Mouse (Mus musculus): Measurements from ENCODE around the gene Dlgap1. TPM values are rescaled to one million over a fixed set of nuclear protein-coding genes. Genes with fewer than 3 reads are reported as not detected.

The Dlgap1 gene
- polyA plus RNA-seq, 2 experiments: 4.6 to 4.7 TPM

- H3K9me3 ChIP-seq (ENCODE audit: control insufficient read depth, low read length): no peaks in the 10 kb centered on the region
- no peak overlapping the region for H3K4me2 ChIP-seq (replicated peaks; ENCODE audit: low read depth, low read length, severe bottlenecking)
- ATAC-seq (ENCODE audit: low FRiP score, low read depth) (no peak), DNase-seq (ENCODE audit: low spot score) (no peak)
- H3K27ac ChIP-seq (replicated peaks; ENCODE audit: low read depth, low read length): no peak overlapping the region
- WGBS: 78% methylated on average over 5 of the region's 5 CpGs
- no peak overlapping the region for H3K9ac ChIP-seq (ENCODE audit: low read depth, low read length, severe bottlenecking)
- H3K36me3 ChIP-seq (ENCODE audit: control insufficient read depth, insufficient read depth, low read length): no peaks in the 10 kb centered on the region
- H3K4me1 ChIP-seq (ENCODE audit: control insufficient read depth, insufficient read depth, low read length): no peaks in the 10 kb centered on the region
- H3K27me3 ChIP-seq (ENCODE audit: control insufficient read depth, insufficient read depth, low read length): no peaks in the 10 kb centered on the region
- TF ChIP-seq POLR2A (IDR thresholded peaks at IDR 0.05; ENCODE audit: borderline replicate concordance, extremely low read depth, insufficient read depth, insufficient read length): no peak
- no peak overlapping the region for H3K4me3 ChIP-seq (replicated peaks; ENCODE audit: low read length)
Observed at GRCm38 (mm10) chr17:70432834-70433233, 464.0 kb downstream of the Dlgap1 start.

GRCm38 (mm10) chr17:70434549-70434948 is 465.7 kb downstream of the Dlgap1 start:
- no peak for ATAC-seq (ENCODE audit: low FRiP score, low read depth)
- TF ChIP-seq POLR2A (IDR thresholded peaks at IDR 0.05; ENCODE audit: borderline replicate concordance, extremely low read depth, insufficient read depth, insufficient read length): no peak
- Histone ChIP-seq H3K4me2 (replicated peaks; ENCODE audit: low read depth, low read length, severe bottlenecking) (no peak overlapping the region), H3K27me3 (ENCODE audit: control insufficient read depth, insufficient read depth, low read length) (no peaks in the 10 kb centered on the region), H3K27ac (replicated peaks; ENCODE audit: low read depth, low read length) (no peak overlapping the region), H3K9ac (ENCODE audit: low read depth, low read length, severe bottlenecking) (no peak overlapping the region), H3K9me3 (ENCODE audit: control insufficient read depth, low read length) (no peaks in the 10 kb centered on the region), H3K4me3 (replicated peaks; ENCODE audit: low read length) (no peak overlapping the region), H3K4me1 (ENCODE audit: control insufficient read depth, insufficient read depth, low read length) (no peaks in the 10 kb centered on the region), H3K36me3 (ENCODE audit: control insufficient read depth, insufficient read depth, low read length) (no peaks in the 10 kb centered on the region)
- WGBS: 84% methylated on average over 6 of the region's 6 CpGs
- DNase-seq (ENCODE audit: low spot score): no peak

GRCm38 (mm10) chr17:70435612-70436011 is 466.7 kb downstream of the Dlgap1 start:
- TF ChIP-seq POLR2A (IDR thresholded peaks at IDR 0.05; ENCODE audit: borderline replicate concordance, extremely low read depth, insufficient read depth, insufficient read length): no peak
- Histone ChIP-seq H3K27ac (replicated peaks; ENCODE audit: low read depth, low read length) (no peak overlapping the region), H3K27me3 (ENCODE audit: control insufficient read depth, insufficient read depth, low read length) (no peaks in the 10 kb centered on the region), H3K9ac (ENCODE audit: low read depth, low read length, severe bottlenecking) (no peak overlapping the region), H3K36me3 (ENCODE audit: control insufficient read depth, insufficient read depth, low read length) (no peaks in the 10 kb centered on the region), H3K9me3 (ENCODE audit: control insufficient read depth, low read length) (no peaks in the 10 kb centered on the region), H3K4me1 (ENCODE audit: control insufficient read depth, insufficient read depth, low read length) (no peaks in the 10 kb centered on the region), H3K4me2 (replicated peaks; ENCODE audit: low read depth, low read length, severe bottlenecking) (no peak overlapping the region), H3K4me3 (replicated peaks; ENCODE audit: low read length) (no peak overlapping the region)
- 81% methylated on average over 6 of the region's 6 CpGs for WGBS
- no peak for ATAC-seq (ENCODE audit: low FRiP score, low read depth)
- no peak for DNase-seq (ENCODE audit: low spot score)

GRCm38 (mm10) chr17:70437229-70437628 is 468.4 kb downstream of the Dlgap1 start:
- no peaks in the 10 kb centered on the region for H3K9me3 ChIP-seq (ENCODE audit: control insufficient read depth, low read length)
- no peak overlapping the region for H3K4me3 ChIP-seq (replicated peaks; ENCODE audit: low read length)
- no peaks in the 10 kb centered on the region for H3K4me1 ChIP-seq (ENCODE audit: control insufficient read depth, insufficient read depth, low read length)
- H3K36me3 ChIP-seq (ENCODE audit: control insufficient read depth, insufficient read depth, low read length): no peaks in the 10 kb centered on the region
- no peak overlapping the region for H3K27ac ChIP-seq (replicated peaks; ENCODE audit: low read depth, low read length)
- no peaks in the 10 kb centered on the region for H3K27me3 ChIP-seq (ENCODE audit: control insufficient read depth, insufficient read depth, low read length)
- TF ChIP-seq POLR2A (IDR thresholded peaks at IDR 0.05; ENCODE audit: borderline replicate concordance, extremely low read depth, insufficient read depth, insufficient read length): no peak
- WGBS: 73% methylated on average over 5 of the region's 5 CpGs
- no peak overlapping the region for H3K4me2 ChIP-seq (replicated peaks; ENCODE audit: low read depth, low read length, severe bottlenecking)
- H3K9ac ChIP-seq (ENCODE audit: low read depth, low read length, severe bottlenecking): no peak overlapping the region
- no peak for DNase-seq (ENCODE audit: low spot score)
- ATAC-seq (ENCODE audit: low FRiP score, low read depth): no peak

GRCm38 (mm10) chr17:70442976-70443375 is 474.1 kb downstream of the Dlgap1 start:
- H3K4me2 ChIP-seq (replicated peaks; ENCODE audit: low read depth, low read length, severe bottlenecking): no peak overlapping the region
- no peaks in the 10 kb centered on the region for H3K36me3 ChIP-seq (ENCODE audit: control insufficient read depth, insufficient read depth, low read length)
- no peak overlapping the region for H3K4me3 ChIP-seq (replicated peaks; ENCODE audit: low read length)
- ATAC-seq (ENCODE audit: low FRiP score, low read depth): no peak
- peak; percentile 56 for DNase-seq (ENCODE audit: low spot score)
- H3K27me3 ChIP-seq (ENCODE audit: control insufficient read depth, insufficient read depth, low read length): no peaks in the 10 kb centered on the region
- TF ChIP-seq POLR2A (IDR thresholded peaks at IDR 0.05; ENCODE audit: borderline replicate concordance, extremely low read depth, insufficient read depth, insufficient read length): no peak
- H3K27ac ChIP-seq (replicated peaks; ENCODE audit: low read depth, low read length): no peak overlapping the region
- no peaks in the 10 kb centered on the region; the same call in 1 of the 2 replicates for H3K4me1 ChIP-seq (ENCODE audit: control insufficient read depth, insufficient read depth, low read length)
- 67% methylated on average over 14 of the region's 14 CpGs for WGBS
- no peak overlapping the region for H3K9ac ChIP-seq (ENCODE audit: low read depth, low read length, severe bottlenecking)
- no peaks in the 10 kb centered on the region for H3K9me3 ChIP-seq (ENCODE audit: control insufficient read depth, low read length)

GRCm38 (mm10) chr17:70446451-70446850 is 477.6 kb downstream of the Dlgap1 start:
- WGBS: 77% methylated on average over 8 of the region's 8 CpGs
- Histone ChIP-seq H3K27me3 (ENCODE audit: control insufficient read depth, insufficient read depth, low read length) (no peaks in the 10 kb centered on the region), H3K4me3 (replicated peaks; ENCODE audit: low read length) (no peak overlapping the region), H3K4me2 (replicated peaks; ENCODE audit: low read depth, low read length, severe bottlenecking) (no peak overlapping the region), H3K36me3 (ENCODE audit: control insufficient read depth, insufficient read depth, low read length) (no peaks in the 10 kb centered on the region), H3K9ac (ENCODE audit: low read depth, low read length, severe bottlenecking) (no peak overlapping the region), H3K27ac (replicated peaks; ENCODE audit: low read depth, low read length) (no peak overlapping the region), H3K9me3 (ENCODE audit: control insufficient read depth, low read length) (no peaks in the 10 kb centered on the region), H3K4me1 (ENCODE audit: control insufficient read depth, insufficient read depth, low read length) (no peaks in the 10 kb centered on the region; the same call in 1 of the 2 replicates)
- DNase-seq (ENCODE audit: low spot score) (no peak), ATAC-seq (ENCODE audit: low FRiP score, low read depth) (no peak)
- no peak for TF ChIP-seq POLR2A (IDR thresholded peaks at IDR 0.05; ENCODE audit: borderline replicate concordance, extremely low read depth, insufficient read depth, insufficient read length)
